Mouse (Mus musculus): ENCODE results near the gene Relch. TPM values are rescaled to one million over a fixed set of nuclear protein-coding genes. Genes with fewer than 3 reads are reported as not detected.

Relch gene
- polyA plus RNA-seq, 1 experiment, result 10.5 TPM

- Histone ChIP-seq H3K79me2 (ENCODE audit: control insufficient read depth, insufficient read depth) (no peaks in the 10 kb centered on the region), H3ac (ENCODE audit: control insufficient read depth, insufficient read length) (no peak overlapping the region), H3K4me3 (no peak overlapping the region), H3K36me3 (ENCODE audit: control insufficient read depth, insufficient read depth) (no peaks in the 10 kb centered on the region), H3K4me2 (ENCODE audit: low read depth) (no peak overlapping the region), H3K27me3 (ENCODE audit: control insufficient read depth, insufficient read depth, insufficient read length) (no peaks in the 10 kb centered on the region)
- TF ChIP-seq REST (IDR thresholded peaks at IDR 0.05; ENCODE audit: insufficient read depth, insufficient read length) (no peak), MAX (IDR thresholded peaks at IDR 0.05; ENCODE audit: low read depth) (no peak), MYOD1 (IDR thresholded peaks at IDR 0.05; ENCODE audit: control insufficient read depth in 1 of 3, insufficient read length in 2 of 3, low read depth in 2 of 3) (no peak), SRF (IDR thresholded peaks at IDR 0.05; ENCODE audit: control insufficient read depth, insufficient read length, low read depth) (no peak), CEBPB (IDR thresholded peaks at IDR 0.05; ENCODE audit: insufficient read depth, poor library complexity, severe bottlenecking) (no peak), POLR2AphosphoS2 (IDR thresholded peaks at IDR 0.05; ENCODE audit: insufficient read length, low read depth) (no peak), USF1 (IDR thresholded peaks at IDR 0.05; ENCODE audit: low read depth) (no peak), E2F4 (IDR thresholded peaks at IDR 0.05; ENCODE audit: insufficient read depth) (no peak), TCF3 (IDR thresholded peaks at IDR 0.05; ENCODE audit: insufficient read length, low read depth) (no peak), TCF12 (IDR thresholded peaks at IDR 0.05; ENCODE audit: insufficient read depth, poor library complexity, severe bottlenecking) (no peak), MYOG (IDR thresholded peaks at IDR 0.05; ENCODE audit: control insufficient read depth in 1 of 3, insufficient read depth in 1 of 3, insufficient read length in 2 of 3, low read depth in 2 of 3) (no peak), POLR2A (IDR thresholded peaks at IDR 0.05; ENCODE audit: insufficient read length, low read depth) (no peak)
Observed at GRCm38 (mm10) chr1:105790103-105790502, 126.4 kb downstream of the Relch start.

GRCm38 (mm10) chr1:105794670-105795069 is 131.0 kb downstream of the Relch start:
- H3K27me3 ChIP-seq (ENCODE audit: control insufficient read depth, insufficient read depth, insufficient read length), result no peaks in the 10 kb centered on the region

DNA sequence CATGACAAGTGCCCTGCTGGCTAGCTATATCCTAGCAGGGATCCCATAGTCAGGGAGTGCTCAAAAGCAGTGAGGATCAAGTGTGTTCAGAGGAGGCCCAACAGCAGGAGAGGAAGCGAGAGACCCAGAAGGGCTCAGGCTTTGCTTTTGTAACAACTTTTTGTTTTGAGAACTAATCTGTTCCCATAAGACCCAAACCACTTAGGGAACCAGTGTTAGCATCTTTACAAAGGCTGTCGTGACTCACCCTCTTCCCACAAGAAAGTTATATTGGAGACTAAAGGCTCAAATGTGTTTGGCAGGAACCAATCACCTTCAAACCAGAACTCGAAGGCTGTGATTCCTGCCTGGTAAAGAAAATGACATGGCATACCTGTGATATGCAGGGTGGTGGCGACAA is 132.0 kb downstream of the Relch start:
- no peak overlapping the region for H3K4me3 ChIP-seq
- TF ChIP-seq SRF (IDR thresholded peaks at IDR 0.05; ENCODE audit: control insufficient read depth, insufficient read length, low read depth) (no peak), TCF12 (IDR thresholded peaks at IDR 0.05; ENCODE audit: insufficient read depth, poor library complexity, severe bottlenecking) (no peak), E2F4 (IDR thresholded peaks at IDR 0.05; ENCODE audit: insufficient read depth) (no peak), TCF3 (IDR thresholded peaks at IDR 0.05; ENCODE audit: insufficient read length, low read depth) (no peak), MYOG (IDR thresholded peaks at IDR 0.05; ENCODE audit: control insufficient read depth in 1 of 3, insufficient read depth in 1 of 3, insufficient read length in 2 of 3, low read depth in 2 of 3) (no peak), POLR2AphosphoS2 (IDR thresholded peaks at IDR 0.05; ENCODE audit: insufficient read length, low read depth) (no peak), REST (IDR thresholded peaks at IDR 0.05; ENCODE audit: insufficient read depth, insufficient read length) (no peak), MYOD1 (IDR thresholded peaks at IDR 0.05; ENCODE audit: control insufficient read depth in 1 of 3, insufficient read length in 2 of 3, low read depth in 2 of 3) (no peak), CEBPB (IDR thresholded peaks at IDR 0.05; ENCODE audit: insufficient read depth, poor library complexity, severe bottlenecking) (no peak), POLR2A (IDR thresholded peaks at IDR 0.05; ENCODE audit: insufficient read length, low read depth) (no peak), USF1 (IDR thresholded peaks at IDR 0.05; ENCODE audit: low read depth) (no peak), MAX (IDR thresholded peaks at IDR 0.05; ENCODE audit: low read depth) (no peak)
- no peaks in the 10 kb centered on the region for H3K79me2 ChIP-seq (ENCODE audit: control insufficient read depth, insufficient read depth)
- no peaks in the 10 kb centered on the region for H3K36me3 ChIP-seq (ENCODE audit: control insufficient read depth, insufficient read depth)
- no peaks in the 10 kb centered on the region for H3K27me3 ChIP-seq (ENCODE audit: control insufficient read depth, insufficient read depth, insufficient read length)
- no peak overlapping the region for H3ac ChIP-seq (ENCODE audit: control insufficient read depth, insufficient read length)
- H3K4me2 ChIP-seq (ENCODE audit: low read depth), result no peak overlapping the region

More at GRCm38 (mm10) chr1:105794670-105795069, 131.0 kb downstream of the Relch start:
- Histone ChIP-seq H3K79me2 (ENCODE audit: control insufficient read depth, insufficient read depth) (no peaks in the 10 kb centered on the region), H3K4me3 (no peak overlapping the region), H3K4me2 (ENCODE audit: low read depth) (no peak overlapping the region), H3K36me3 (ENCODE audit: control insufficient read depth, insufficient read depth) (no peaks in the 10 kb centered on the region), H3ac (ENCODE audit: control insufficient read depth, insufficient read length) (no peak overlapping the region)
- TF ChIP-seq TCF3 (IDR thresholded peaks at IDR 0.05; ENCODE audit: insufficient read length, low read depth) (no peak), REST (IDR thresholded peaks at IDR 0.05; ENCODE audit: insufficient read depth, insufficient read length) (no peak), MYOD1 (IDR thresholded peaks at IDR 0.05; ENCODE audit: control insufficient read depth in 1 of 3, insufficient read length in 2 of 3, low read depth in 2 of 3) (no peak), E2F4 (IDR thresholded peaks at IDR 0.05; ENCODE audit: insufficient read depth) (no peak), CEBPB (IDR thresholded peaks at IDR 0.05; ENCODE audit: insufficient read depth, poor library complexity, severe bottlenecking) (no peak), MAX (IDR thresholded peaks at IDR 0.05; ENCODE audit: low read depth) (no peak)

DNA sequence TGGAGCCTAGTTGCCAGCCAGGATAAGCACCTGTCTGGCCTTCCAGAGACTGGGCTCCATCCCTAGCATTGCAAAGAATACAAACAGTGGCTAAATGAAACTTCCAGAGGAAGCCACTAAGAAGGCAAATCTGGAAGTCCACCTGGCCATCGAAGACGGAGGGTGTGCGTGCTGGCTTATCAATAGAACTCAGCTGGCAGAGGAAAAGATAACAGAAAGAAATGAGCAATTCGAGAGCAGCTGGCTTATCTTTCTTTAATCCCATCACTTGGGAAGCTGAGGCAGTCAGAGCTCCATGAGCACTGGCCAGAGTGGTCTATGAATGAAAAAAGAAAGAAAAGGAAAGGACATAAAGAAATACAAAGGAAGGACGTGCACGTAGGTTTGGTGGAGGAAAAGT is 136.9 kb downstream of the Relch start:
- H3K79me2 ChIP-seq (ENCODE audit: control insufficient read depth, insufficient read depth), result no peaks in the 10 kb centered on the region
- no peak overlapping the region for H3ac ChIP-seq (ENCODE audit: control insufficient read depth, insufficient read length)
- H3K4me3 ChIP-seq, result no peak overlapping the region
- no peaks in the 10 kb centered on the region for H3K36me3 ChIP-seq (ENCODE audit: control insufficient read depth, insufficient read depth)
- H3K27me3 ChIP-seq (ENCODE audit: control insufficient read depth, insufficient read depth, insufficient read length), result no peaks in the 10 kb centered on the region
- H3K4me2 ChIP-seq (ENCODE audit: low read depth), result no peak overlapping the region
- TF ChIP-seq SRF (IDR thresholded peaks at IDR 0.05; ENCODE audit: control insufficient read depth, insufficient read length, low read depth) (no peak), MYOG (IDR thresholded peaks at IDR 0.05; ENCODE audit: control insufficient read depth in 1 of 3, insufficient read depth in 1 of 3, insufficient read length in 2 of 3, low read depth in 2 of 3) (no peak), MAX (IDR thresholded peaks at IDR 0.05; ENCODE audit: low read depth) (no peak), TCF3 (IDR thresholded peaks at IDR 0.05; ENCODE audit: insufficient read length, low read depth) (no peak), TCF12 (IDR thresholded peaks at IDR 0.05; ENCODE audit: insufficient read depth, poor library complexity, severe bottlenecking) (no peak), MYOD1 (IDR thresholded peaks at IDR 0.05; ENCODE audit: control insufficient read depth in 1 of 3, insufficient read length in 2 of 3, low read depth in 2 of 3) (no peak)

DNA sequence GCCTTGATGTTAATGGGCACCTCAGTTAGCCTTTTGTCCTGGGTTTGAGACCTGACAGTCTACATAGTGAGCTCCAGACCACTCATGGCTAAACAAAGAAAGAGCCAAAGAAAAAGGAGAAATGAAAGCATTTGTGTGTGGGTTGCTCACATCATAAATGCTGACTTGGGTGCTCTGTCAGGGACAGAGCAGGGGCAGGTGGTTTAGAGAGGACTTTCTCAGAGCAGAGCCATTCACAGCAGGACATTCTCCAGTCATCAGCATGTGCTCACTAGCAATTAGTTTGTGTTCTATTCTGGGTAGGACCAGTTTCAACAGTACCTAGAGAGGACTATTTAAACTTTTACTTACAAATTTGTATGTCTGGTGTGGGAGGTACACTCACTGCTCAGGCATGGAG is 137.6 kb downstream of the Relch start:
- H3ac ChIP-seq (ENCODE audit: control insufficient read depth, insufficient read length), result no peak overlapping the region
- no peak overlapping the region for H3K4me3 ChIP-seq
- H3K27me3 ChIP-seq (ENCODE audit: control insufficient read depth, insufficient read depth, insufficient read length), result no peaks in the 10 kb centered on the region
- no peaks in the 10 kb centered on the region for H3K36me3 ChIP-seq (ENCODE audit: control insufficient read depth, insufficient read depth)
- TF ChIP-seq CEBPB (IDR thresholded peaks at IDR 0.05; ENCODE audit: insufficient read depth, poor library complexity, severe bottlenecking) (no peak), MAX (IDR thresholded peaks at IDR 0.05; ENCODE audit: low read depth) (no peak), TCF3 (IDR thresholded peaks at IDR 0.05; ENCODE audit: insufficient read length, low read depth) (no peak), TCF12 (IDR thresholded peaks at IDR 0.05; ENCODE audit: insufficient read depth, poor library complexity, severe bottlenecking) (no peak), SRF (IDR thresholded peaks at IDR 0.05; ENCODE audit: control insufficient read depth, insufficient read length, low read depth) (no peak), E2F4 (IDR thresholded peaks at IDR 0.05; ENCODE audit: insufficient read depth) (no peak), POLR2AphosphoS2 (IDR thresholded peaks at IDR 0.05; ENCODE audit: insufficient read length, low read depth) (no peak), POLR2A (IDR thresholded peaks at IDR 0.05; ENCODE audit: insufficient read length, low read depth) (no peak), MYOG (IDR thresholded peaks at IDR 0.05; ENCODE audit: control insufficient read depth in 1 of 3, insufficient read depth in 1 of 3, insufficient read length in 2 of 3, low read depth in 2 of 3) (no peak)
- no peak overlapping the region for H3K4me2 ChIP-seq (ENCODE audit: low read depth)
- no peaks in the 10 kb centered on the region for H3K79me2 ChIP-seq (ENCODE audit: control insufficient read depth, insufficient read depth)

All from myocyte (in vitro differentiated cells).